Mouse (Mus musculus) liver, adult 2 months (tissue): Measurements from ENCODE around the gene Stx16.

Source experiments
- CTCF ChIP-seq: fragments of 200-500 bp; IDR thresholded peaks from 2 replicates; pipeline ENCODE4 v1.5.1; 2011; ENCODE audit warnings: low read depth, low read length, control low read depth
- POLR2A ChIP-seq: fragments of 200-500 bp; IDR thresholded peaks from 2 replicates; pipeline ENCODE4 v1.6.1; 2011; ENCODE audit warnings: low read length, control low read depth; ENCODE audit not compliant: insufficient read depth; ENCODE audit errors: extremely low read depth

GRCm38 (mm10) chr2:174063527-174064211, 12.4 kb upstream of the Stx16 start:
- no peak for TF ChIP-seq POLR2A
- no peak for TF ChIP-seq CTCF
